Mouse (Mus musculus): Measurements from ENCODE around the gene Mfsd2b.

- TF ChIP-seq GATA1 (IDR thresholded peaks at IDR 0.05; ENCODE audit: low read length) (no peak), TAL1 (IDR thresholded peaks at IDR 0.05; ENCODE audit: low read length) (no peak)
Observed at GRCm38 (mm10) chr12:4889251-4889650, 15.1 kb upstream of the Mfsd2b start.

Data from erythroblast, embryonic 14.5 days (primary cell).